ENCODE assay signal across 8 mouse cellular contexts in the genomic region with DNA sequence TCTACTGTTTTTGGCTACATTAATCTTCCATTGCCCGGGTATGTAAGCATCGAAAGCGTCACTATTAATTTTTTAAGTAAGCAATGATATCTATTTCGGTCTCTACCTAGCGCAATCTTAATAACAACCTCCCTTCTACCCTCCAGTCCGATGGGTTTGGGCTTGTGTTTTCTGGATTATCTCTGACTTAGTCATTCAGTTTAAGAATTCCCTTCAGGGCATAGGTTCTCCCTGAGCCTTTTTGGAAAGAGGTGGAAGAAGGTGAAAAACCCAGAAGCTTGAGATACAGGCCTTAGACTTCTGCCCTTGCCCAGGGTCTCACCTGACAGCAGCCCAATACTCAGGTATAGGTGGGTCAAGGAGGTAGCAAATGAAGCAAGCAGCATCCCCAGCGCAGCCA. TPM values are rescaled to one million over a fixed set of nuclear protein-coding genes. Genes with fewer than 3 reads are reported as not detected.
DNase-seq lines count a peak whose midpoint lies in the region; ATAC-seq and TF ChIP-seq lines count a peak whose summit lies in the region.

No protein-coding gene starts in this region.

- 0 out of 2 replicates have a peak overlapping the region, but pooled peaks have one; percentile 47 for H3K9ac ChIP-seq in limb, embryonic 15.5 days
- H3K9ac ChIP-seq in stomach, embryonic 16.5 days (ENCODE audit: low read length), result peak overlapping the region; percentile 85

- ATAC-seq in erythroblast, adult 5-6 weeks (replicated peaks; ENCODE audit: low FRiP score, poor library complexity, severe bottlenecking), result no peak
- ATAC-seq in limb, embryonic 15.5 days (ENCODE audit: insufficient number of reproducible peaks, low FRiP score, low TSS enrichment, low read depth), result no peak
- no peak for ATAC-seq in stomach, embryonic 16.5 days (ENCODE audit: insufficient read depth, low FRiP score)
- ATAC-seq in erythroid progenitor cell, adult 5-6 weeks (replicated peaks; ENCODE audit: low FRiP score, poor library complexity, severe bottlenecking), result no peak

- H3K27ac ChIP-seq in spleen, adult 2 months (ENCODE audit: insufficient read depth, low read length), result peak overlapping the region; percentile 59; the same call in 1 of the 2 replicates
- H3K27ac ChIP-seq in limb, embryonic 15.5 days, result peak overlapping the region; percentile 76
- H3K27ac ChIP-seq in stomach, embryonic 16.5 days (ENCODE audit: low read length), result peak overlapping the region; percentile 89; the same call in 1 of the 2 replicates

- H3K27me3 ChIP-seq in erythroblast, embryonic 14.5 days (ENCODE audit: control insufficient read depth), result peaks cover 19% of the 10 kb centered on the region
- peaks cover 3% of the 10 kb centered on the region for H3K27me3 ChIP-seq in spleen, adult 2 months (ENCODE audit: control insufficient read depth, insufficient read depth, low read length)
- peaks cover 43% of the 10 kb centered on the region for H3K27me3 ChIP-seq in limb, embryonic 15.5 days
- H3K27me3 ChIP-seq in stomach, embryonic 16.5 days (ENCODE audit: control insufficient read depth, insufficient read depth, low read length), result peaks cover 17% of the 10 kb centered on the region

- peak overlapping the region; percentile 91 for H3K4me2 ChIP-seq in limb, embryonic 15.5 days
- H3K4me2 ChIP-seq in stomach, embryonic 16.5 days (ENCODE audit: low read depth, low read length), result peak overlapping the region; percentile 99

- no peak for TF ChIP-seq CTCF in spleen, adult 2 months (IDR thresholded peaks at IDR 0.05; ENCODE audit: extremely low read depth, insufficient read depth, insufficient read length, insufficient replicate concordance)

- H3K36me3 ChIP-seq in erythroblast, embryonic 14.5 days (ENCODE audit: control insufficient read depth), result peaks cover 46% of the 10 kb centered on the region
- H3K36me3 ChIP-seq in spleen, adult 2 months (ENCODE audit: control insufficient read depth, insufficient read depth, low read length), result no peaks in the 10 kb centered on the region
- no peaks in the 10 kb centered on the region for H3K36me3 ChIP-seq in limb, embryonic 15.5 days
- no peaks in the 10 kb centered on the region for H3K36me3 ChIP-seq in stomach, embryonic 16.5 days (ENCODE audit: control insufficient read depth, insufficient read depth, low read length)

- H3K9me3 ChIP-seq in erythroblast, embryonic 14.5 days (ENCODE audit: control insufficient read depth, low read length), result peaks cover 3% of the 10 kb centered on the region; the same call in 1 of the 2 replicates
- no peaks in the 10 kb centered on the region for H3K9me3 ChIP-seq in limb, embryonic 15.5 days
- no peaks in the 10 kb centered on the region for H3K9me3 ChIP-seq in stomach, embryonic 16.5 days (replicated peaks; ENCODE audit: control insufficient read depth, low read length)

- H3K4me1 ChIP-seq in erythroblast, embryonic 14.5 days (ENCODE audit: control insufficient read depth), result peaks cover 75% of the 10 kb centered on the region
- peaks cover 6% of the 10 kb centered on the region; the same call in 1 of the 2 replicates for H3K4me1 ChIP-seq in spleen, adult 2 months (ENCODE audit: control insufficient read depth, insufficient read depth, insufficient read length)
- H3K4me1 ChIP-seq in limb, embryonic 15.5 days, result peaks cover 33% of the 10 kb centered on the region
- peaks cover 13% of the 10 kb centered on the region for H3K4me1 ChIP-seq in stomach, embryonic 16.5 days (ENCODE audit: control insufficient read depth, insufficient read depth, low read length)

- no peak for DNase-seq in spleen, adult 2 months (ENCODE audit: low read depth in 1 of 2, low spot score in 2 of 2)
- DNase-seq in spleen, postnatal 36 days (ENCODE audit: low spot score in 2 of 2), result no peak
- DNase-seq in ovary, postnatal 10 days (ENCODE audit: low spot score), result no peak

- no peak for TF ChIP-seq POLR2A in spleen, adult 2 months (IDR thresholded peaks at IDR 0.05; ENCODE audit: low read depth, low read length)

- H3K4me3 ChIP-seq in erythroblast, embryonic 14.5 days (replicated peaks), result peak overlapping the region; percentile 69
- H3K4me3 ChIP-seq in spleen, adult 2 months (ENCODE audit: extremely low read depth, insufficient read depth, insufficient read length), result peak overlapping the region; percentile 71; the same call in 1 of the 2 replicates
- peak overlapping the region; percentile 50 for H3K4me3 ChIP-seq in limb, embryonic 15.5 days
- H3K4me3 ChIP-seq in stomach, embryonic 16.5 days (replicated peaks; ENCODE audit: low read length), result peak overlapping the region; percentile 61

- WGBS in spleen, adult 2 months, result 71% methylated on average over 7 of the region's 7 CpGs
- 53% methylated on average over 7 of the region's 7 CpGs for WGBS in limb, embryonic 15.5 days
- 53% methylated on average over 7 of the region's 7 CpGs for WGBS in stomach, embryonic 16.5 days

RNA-seq across cellular contexts. Expression of a gene that starts 1.0 kb away (rescaled TPM):
- 1.5 and 2.3 TPM in 2 replicates for polyA plus RNA-seq in erythroblast, embryonic 14.5 days (2012)
- 2.5 and 8.1 TPM in 2 replicates for total RNA-seq in erythroblast, adult 5-6 weeks (2015; ENCODE audit: low replicate concordance)
- total RNA-seq in erythroblast, adult 5-6 weeks (2017; ENCODE audit: low replicate concordance), result 5.1 and 8.2 TPM in 2 replicates
- polyA plus RNA-seq in spleen, adult 2 months (2012; rRNA removed), result 5.3 and 5.6 TPM in 2 replicates
- 11.0 and 12.3 TPM in 2 replicates for polyA plus RNA-seq in limb, embryonic 15.5 days (2015; fragmentation: Nextera tagmentation; extraction: Ambion mirVana)
- polyA plus RNA-seq in stomach, embryonic 16.5 days (2015; fragmentation: Nextera tagmentation; extraction: Ambion mirVana), result 9.4 and 10.5 TPM in 2 replicates
- 0.72 and 0.84 TPM in 2 replicates for total RNA-seq in erythroid progenitor cell, adult 5-6 weeks (2015; ENCODE audit: low replicate concordance)
- 0.39 and 2.3 TPM in 2 replicates for total RNA-seq in erythroid progenitor cell, adult 5-6 weeks (2017; ENCODE audit: low replicate concordance)

RNA-seq across cellular contexts. Expression of a gene that starts 7.3 kb away (rescaled TPM):
- not detected in 2 replicates for polyA plus RNA-seq in erythroblast, embryonic 14.5 days (2012)
- not detected in 2 replicates for total RNA-seq in erythroblast, adult 5-6 weeks (2015; ENCODE audit: low replicate concordance)
- not detected in 2 replicates for total RNA-seq in erythroblast, adult 5-6 weeks (2017; ENCODE audit: low replicate concordance)
- 0.32 and 0.40 TPM in 2 replicates for polyA plus RNA-seq in spleen, adult 2 months (2012; rRNA removed)
- polyA plus RNA-seq in limb, embryonic 15.5 days (2015; fragmentation: Nextera tagmentation; extraction: Ambion mirVana), result 1.5 and 1.6 TPM in 2 replicates
- polyA plus RNA-seq in stomach, embryonic 16.5 days (2015; fragmentation: Nextera tagmentation; extraction: Ambion mirVana), result 1.5 and 1.9 TPM in 2 replicates
- total RNA-seq in erythroid progenitor cell, adult 5-6 weeks (2015; ENCODE audit: low replicate concordance), result not detected in 2 replicates
- total RNA-seq in erythroid progenitor cell, adult 5-6 weeks (2017; ENCODE audit: low replicate concordance), result not detected in 2 replicates

RNA-seq across cellular contexts. Expression of a gene that starts 9.7 kb away (rescaled TPM):
- polyA plus RNA-seq in erythroblast, embryonic 14.5 days (2012), result 0.06 and 0.13 TPM in 2 replicates
- not detected in 2 replicates for total RNA-seq in erythroblast, adult 5-6 weeks (2015; ENCODE audit: low replicate concordance)
- 0.56 and 0.68 TPM in 2 replicates for total RNA-seq in erythroblast, adult 5-6 weeks (2017; ENCODE audit: low replicate concordance)
- 3.7 and 5.6 TPM in 2 replicates for polyA plus RNA-seq in spleen, adult 2 months (2012; rRNA removed)
- 12.1 and 13.9 TPM in 2 replicates for polyA plus RNA-seq in limb, embryonic 15.5 days (2015; fragmentation: Nextera tagmentation; extraction: Ambion mirVana)
- polyA plus RNA-seq in stomach, embryonic 16.5 days (2015; fragmentation: Nextera tagmentation; extraction: Ambion mirVana), result 12.1 and 13.9 TPM in 2 replicates
- total RNA-seq in erythroid progenitor cell, adult 5-6 weeks (2015; ENCODE audit: low replicate concordance), result 1.8 TPM in 1 of 2 replicates, not detected in the other
- total RNA-seq in erythroid progenitor cell, adult 5-6 weeks (2017; ENCODE audit: low replicate concordance), result 0.61 and 2.3 TPM in 2 replicates

RNA-seq across cellular contexts. Expression of a gene that starts 17.8 kb away (rescaled TPM):
- polyA plus RNA-seq in erythroblast, embryonic 14.5 days (2012), result 9.8 and 17.9 TPM in 2 replicates
- 16.5 and 20.3 TPM in 2 replicates for total RNA-seq in erythroblast, adult 5-6 weeks (2015; ENCODE audit: low replicate concordance)
- 3.8 and 7.8 TPM in 2 replicates for total RNA-seq in erythroblast, adult 5-6 weeks (2017; ENCODE audit: low replicate concordance)
- polyA plus RNA-seq in spleen, adult 2 months (2012; rRNA removed), result 60.0 and 85.5 TPM in 2 replicates
- polyA plus RNA-seq in limb, embryonic 15.5 days (2015; fragmentation: Nextera tagmentation; extraction: Ambion mirVana), result 154 and 172 TPM in 2 replicates
- polyA plus RNA-seq in stomach, embryonic 16.5 days (2015; fragmentation: Nextera tagmentation; extraction: Ambion mirVana), result 119 and 132 TPM in 2 replicates
- total RNA-seq in erythroid progenitor cell, adult 5-6 weeks (2015; ENCODE audit: low replicate concordance), result 31.4 and 102 TPM in 2 replicates
- total RNA-seq in erythroid progenitor cell, adult 5-6 weeks (2017; ENCODE audit: low replicate concordance), result 14.5 and 24.2 TPM in 2 replicates

RNA-seq across cellular contexts. Expression of a gene that starts 19.8 kb away (rescaled TPM):
- 4.0 and 6.0 TPM in 2 replicates for polyA plus RNA-seq in erythroblast, embryonic 14.5 days (2012)
- total RNA-seq in erythroblast, adult 5-6 weeks (2015; ENCODE audit: low replicate concordance), result 2.3 TPM in 1 of 2 replicates, not detected in the other
- total RNA-seq in erythroblast, adult 5-6 weeks (2017; ENCODE audit: low replicate concordance), result not detected in 2 replicates
- polyA plus RNA-seq in spleen, adult 2 months (2012; rRNA removed), result 5.1 and 5.8 TPM in 2 replicates
- polyA plus RNA-seq in limb, embryonic 15.5 days (2015; fragmentation: Nextera tagmentation; extraction: Ambion mirVana), result 12.1 TPM in 2 replicates
- polyA plus RNA-seq in stomach, embryonic 16.5 days (2015; fragmentation: Nextera tagmentation; extraction: Ambion mirVana), result 9.6 and 10.2 TPM in 2 replicates
- not detected in 2 replicates for total RNA-seq in erythroid progenitor cell, adult 5-6 weeks (2015; ENCODE audit: low replicate concordance)
- total RNA-seq in erythroid progenitor cell, adult 5-6 weeks (2017; ENCODE audit: low replicate concordance), result 4.1 TPM in 1 of 2 replicates, not detected in the other
